Mouse (Mus musculus) gastrocnemius, adult 2 months (tissue): ENCODE data around the gene Il17f. TPM values are rescaled to one million over a fixed set of nuclear protein-coding genes. Genes with fewer than 3 reads are reported as not detected.
A peak's percentile ranks its signal among the peaks of the same experiment; 100 is the strongest.
"Not testable (repeated sequence)": the region's sequence is repeated elsewhere in the genome, so short reads cannot be mapped to it uniquely, and the experiment has no call there.

Experiments
- DNase-seq: peaks from one replicate; pipeline ENCODE4 v3.0.0; 2022
- H3K27ac ChIP-seq: fragments of 200-600 bp; 2 replicates; pipeline ENCODE4 v1.8.1; 2022; ENCODE audit warnings: mild to moderate bottlenecking
- H3K4me3 ChIP-seq: fragments of 200-600 bp; 2 replicates; pipeline ENCODE4 v1.8.1; 2022; ENCODE audit warnings: mild to moderate bottlenecking, moderate library complexity
- CTCF ChIP-seq: fragments of 200-600 bp; IDR thresholded peaks from 2 replicates; pipeline ENCODE4 v1.8.1; 2022; ENCODE audit warnings: antibody characterized with exemption, mild to moderate bottlenecking, moderate library complexity
- intact Hi-C: fragments of 180-260 bp; cut with DNase I; formaldehyde crosslinking; loops from one replicate; pipeline ENCODE4 v1.15.1; 2025
- total RNA-seq, 2 experiments: library from RNA; stranded (reverse); gene quantifications; 2 replicates each; pipeline ENCODE4 v1.2.3; 2021

The Il17f gene
- total RNA-seq, 2 experiments from 2014 or later: not detected

DNA sequence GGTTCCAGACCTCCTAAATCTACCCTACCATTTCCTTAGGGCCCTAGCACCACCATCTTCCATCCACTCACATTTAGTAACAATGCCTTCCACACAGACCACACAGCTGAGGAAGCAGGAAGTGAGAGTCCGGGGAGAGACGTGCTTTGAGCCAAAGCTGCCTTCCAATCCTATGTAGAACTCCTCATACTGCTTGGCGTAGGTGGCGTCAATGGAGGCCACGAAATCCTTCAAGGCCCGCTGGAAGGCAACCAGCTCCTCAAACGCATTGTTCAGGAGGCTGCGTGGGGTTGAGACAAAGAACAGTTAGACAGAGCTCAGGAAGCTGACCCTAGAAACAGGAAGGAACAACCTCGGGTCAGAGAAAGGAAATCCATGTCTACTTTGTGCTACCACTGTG lies 26.8 kb upstream of the Il17f start:
- Histone ChIP-seq H3K27ac (no peak overlapping the region), H3K4me3 (no peak overlapping the region)
- intact Hi-C loops: no loop called here
- DNase-seq: no peak
- no peak for TF ChIP-seq CTCF

DNA sequence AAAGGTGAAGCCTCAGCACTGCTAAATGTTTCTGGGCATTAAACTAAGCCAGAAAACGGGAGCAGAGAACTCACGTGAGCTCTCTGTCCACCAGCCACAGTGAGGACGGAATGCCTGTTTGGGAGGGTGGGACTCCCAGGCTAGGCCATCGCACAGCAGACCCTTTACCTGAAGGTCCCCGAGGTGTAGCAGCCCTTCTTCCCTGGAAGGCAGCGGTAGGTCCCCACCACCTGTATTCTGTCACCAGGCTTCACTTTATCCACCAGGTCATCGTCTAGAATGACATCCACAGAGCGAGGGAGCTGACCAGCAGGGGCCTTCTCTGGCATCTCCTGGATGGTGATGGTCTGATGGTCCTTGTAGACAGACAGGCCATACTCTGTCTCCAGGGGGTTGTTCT lies 24.1 kb upstream of the Il17f start:
- intact Hi-C loops: no loop called here
- Histone ChIP-seq H3K4me3 (no peak overlapping the region), H3K27ac (no peak overlapping the region)
- no peak for DNase-seq
- no peak for TF ChIP-seq CTCF

DNA sequence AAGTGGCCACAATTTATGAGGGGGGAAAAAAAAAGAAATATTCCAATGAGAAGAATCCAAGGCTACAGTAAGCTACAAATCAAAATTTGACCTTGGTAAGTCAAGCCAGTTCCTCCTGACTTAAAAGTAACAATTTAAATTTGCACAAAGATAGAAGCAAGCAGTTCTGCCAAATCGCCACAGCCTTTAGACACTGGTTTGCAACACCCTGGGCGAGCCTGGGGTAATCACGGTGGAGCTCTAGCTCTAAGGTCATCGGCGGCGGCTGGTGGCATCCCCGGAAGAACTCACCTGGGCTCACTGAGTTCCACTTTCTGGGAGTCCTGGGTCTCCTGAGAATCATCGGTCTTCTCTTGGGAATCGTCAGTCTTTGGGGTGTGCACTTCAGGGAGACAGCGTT lies 14.1 kb upstream of the Il17f start:
- intact Hi-C loops: loop anchor here (5.0 kb wide), 2 partner anchors 102 to 192 kb away; no protein-coding TSS in a partner anchor
- no peak overlapping the region for H3K27ac ChIP-seq
- no peak overlapping the region for H3K4me3 ChIP-seq
- DNase-seq: no peak
- no peak for TF ChIP-seq CTCF

DNA sequence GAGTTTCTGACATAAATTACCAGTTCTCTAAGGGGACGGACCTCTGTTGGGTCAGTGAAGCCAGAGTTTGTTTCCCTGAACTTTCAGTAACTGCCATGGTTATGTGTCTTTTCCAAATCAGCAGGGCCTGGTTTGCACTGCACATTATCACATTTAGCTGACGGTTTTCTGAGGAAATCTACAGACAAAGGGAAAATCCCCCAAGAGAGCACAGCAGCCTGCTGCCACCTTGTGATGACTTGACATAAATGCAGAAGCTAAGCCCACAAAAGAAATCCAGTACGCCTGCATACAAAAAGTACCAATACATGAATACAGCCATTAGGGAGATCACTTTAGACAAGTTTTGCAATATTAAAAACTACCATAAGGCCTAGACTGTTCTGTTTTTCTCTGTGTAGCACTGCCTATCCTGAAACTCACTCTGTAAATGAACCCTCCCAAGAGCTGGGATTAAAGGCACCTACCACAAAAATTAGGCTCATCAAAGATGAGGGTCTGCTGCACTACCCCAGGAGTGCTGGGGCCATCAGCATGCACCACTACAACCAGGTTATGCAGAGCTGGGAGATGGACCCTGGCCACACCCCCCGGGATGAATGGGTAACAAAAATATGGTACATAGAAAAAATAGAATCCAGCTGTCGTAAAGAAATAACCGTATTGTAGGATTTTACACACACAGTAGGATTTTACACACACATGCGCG lies 11.4 kb upstream of the Il17f start:
- TF ChIP-seq CTCF: peak; percentile 55
- no peak overlapping the region for H3K4me3 ChIP-seq
- intact Hi-C loops: loop anchor here (5.0 kb wide), 2 partner anchors 100 to 190 kb away; no protein-coding TSS in a partner anchor
- H3K27ac ChIP-seq: no peak overlapping the region
- DNase-seq: no peak

DNA sequence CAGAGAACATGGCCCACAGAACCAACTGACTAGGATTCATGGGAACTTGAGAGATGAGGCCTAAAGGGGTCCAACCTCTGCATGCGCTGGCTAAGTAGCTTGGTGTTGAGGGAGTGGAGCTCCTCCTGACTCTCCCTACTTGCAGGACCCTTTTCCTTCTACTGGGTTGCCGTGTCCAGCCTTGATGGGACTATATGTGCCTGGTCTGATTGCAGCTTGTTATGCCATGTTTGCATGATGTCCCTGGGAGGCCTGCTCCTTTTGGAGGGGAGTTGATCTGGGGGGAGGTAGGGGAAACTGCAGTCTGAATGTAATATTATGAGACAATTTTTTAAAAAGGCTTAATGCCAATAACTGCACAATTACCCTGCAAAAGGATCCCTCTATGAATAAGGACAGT lies 10.9 kb upstream of the Il17f start:
- no peak for TF ChIP-seq CTCF
- no peak overlapping the region for H3K4me3 ChIP-seq
- DNase-seq: no peak
- H3K27ac ChIP-seq: no peak overlapping the region
- intact Hi-C loops: loop anchor here (5.0 kb wide), 2 partner anchors 99 to 189 kb away; no protein-coding TSS in a partner anchor

DNA sequence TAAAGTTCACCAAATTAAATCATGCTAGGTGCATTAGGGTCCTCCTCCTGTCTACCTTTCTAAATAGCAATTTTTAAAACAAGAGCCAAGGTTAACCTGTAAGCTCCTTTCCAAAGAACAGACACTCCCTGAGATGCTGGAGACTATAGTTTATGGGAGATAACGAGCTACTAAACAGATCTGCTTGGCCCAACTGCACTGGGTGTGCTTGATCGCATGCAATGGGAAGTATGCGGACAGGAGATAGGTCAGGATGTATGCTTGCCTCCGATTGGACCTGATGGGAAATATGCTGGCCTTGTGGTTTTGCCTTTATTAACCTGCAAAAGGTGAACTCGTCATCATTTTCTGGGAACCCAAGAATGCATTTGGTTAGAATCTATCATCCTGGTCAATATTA lies 4.8 kb upstream of the Il17f start:
- Histone ChIP-seq H3K27ac (no peak overlapping the region), H3K4me3 (no peak overlapping the region)
- DNase-seq: no peak
- TF ChIP-seq CTCF: no peak
- intact Hi-C loops: no loop called here

DNA sequence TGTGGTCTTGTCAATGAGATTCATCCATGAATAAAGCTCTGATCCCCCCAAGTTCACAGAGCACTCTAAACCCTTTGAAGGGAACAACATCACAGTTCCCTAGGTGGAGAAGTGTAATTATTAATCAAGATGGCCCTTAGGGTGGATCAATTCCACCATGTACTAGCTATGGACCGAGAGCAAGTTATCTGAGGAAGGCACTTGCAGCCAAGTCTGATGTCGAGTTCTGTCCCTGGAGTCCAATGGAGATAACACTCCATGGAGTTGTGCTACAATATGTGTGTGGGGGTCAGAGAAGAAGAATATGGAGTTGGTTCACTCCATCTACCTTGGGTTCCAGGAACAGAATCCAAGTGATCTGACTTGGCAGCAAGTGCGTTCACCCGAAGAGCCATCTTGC lies 4.3 kb upstream of the Il17f start:
- Histone ChIP-seq H3K4me3 (no peak overlapping the region), H3K27ac (no peak overlapping the region)
- intact Hi-C loops: no loop called here
- no peak for DNase-seq
- no peak for TF ChIP-seq CTCF

DNA sequence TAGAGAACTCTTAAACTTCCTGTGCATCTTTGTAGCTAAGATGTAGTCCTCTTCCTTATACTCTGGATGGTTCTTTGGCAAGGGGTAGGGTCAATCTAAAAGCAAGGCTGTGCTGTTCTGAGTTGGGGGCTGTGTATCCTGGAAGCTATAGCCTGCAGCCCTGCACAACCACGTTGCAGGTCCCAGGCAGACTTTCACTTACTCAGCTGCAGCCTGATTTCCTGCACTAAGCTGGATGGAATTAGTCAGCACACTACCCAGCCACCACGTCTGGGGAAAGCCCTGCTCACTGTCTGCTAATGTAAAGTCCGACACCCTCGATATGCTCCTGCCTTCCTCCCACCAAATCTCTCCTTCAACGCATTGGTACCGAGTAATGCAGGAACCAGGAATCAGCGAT lies 997 bp upstream of the Il17f start:
- Histone ChIP-seq H3K4me3 (no peak overlapping the region), H3K27ac (no peak overlapping the region)
- intact Hi-C loops: no loop called here
- no peak for DNase-seq
- TF ChIP-seq CTCF: no peak

DNA sequence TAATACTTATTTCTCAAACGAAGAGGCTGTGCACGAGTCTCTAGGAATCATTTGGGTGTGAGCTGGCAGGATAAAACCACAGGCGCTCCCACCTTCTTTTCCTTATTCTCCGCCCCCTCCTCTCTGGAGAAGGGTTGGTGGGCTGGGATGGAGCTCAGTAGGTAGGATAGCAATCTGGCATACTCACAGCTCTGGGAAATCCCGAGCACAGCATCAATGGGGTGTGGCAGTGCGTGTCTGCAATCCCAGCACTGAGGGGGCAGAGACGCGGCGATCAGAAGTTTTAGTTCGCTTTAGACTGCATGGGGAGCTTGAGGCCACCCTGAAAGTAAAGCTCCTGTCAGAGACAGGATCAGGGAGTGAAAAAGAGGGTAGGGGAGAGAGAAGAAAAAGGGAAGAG lies 2.0 kb downstream of the Il17f start:
- no peak overlapping the region for H3K4me3 ChIP-seq
- H3K27ac ChIP-seq: no peak overlapping the region

DNA sequence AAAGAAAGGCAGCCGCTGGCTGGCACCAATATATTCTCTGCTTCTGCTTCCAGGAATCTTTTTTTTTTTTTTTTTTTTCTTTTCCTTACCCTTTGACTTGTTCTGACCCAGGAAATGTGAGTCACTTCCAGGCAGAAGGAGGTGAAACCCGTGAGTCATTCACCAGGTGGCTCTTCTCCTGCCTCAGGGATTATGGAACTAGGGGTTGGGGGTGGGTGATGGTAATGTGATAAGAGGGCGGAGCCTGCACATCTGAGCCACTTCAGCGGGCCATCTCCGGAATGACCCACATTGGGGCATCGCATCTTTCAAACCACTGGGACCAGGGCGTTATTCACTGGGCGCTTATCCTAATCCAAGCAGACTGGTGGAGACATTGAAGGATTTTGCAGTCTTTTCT lies 3.4 kb downstream of the Il17f start:
- DNase-seq: no peak
- intact Hi-C loops: no loop called here

More for the DNA sequence above, 2.0 kb downstream of the Il17f start:
- DNase-seq: no peak
- intact Hi-C loops: no loop called here
- no peak for TF ChIP-seq CTCF

DNA sequence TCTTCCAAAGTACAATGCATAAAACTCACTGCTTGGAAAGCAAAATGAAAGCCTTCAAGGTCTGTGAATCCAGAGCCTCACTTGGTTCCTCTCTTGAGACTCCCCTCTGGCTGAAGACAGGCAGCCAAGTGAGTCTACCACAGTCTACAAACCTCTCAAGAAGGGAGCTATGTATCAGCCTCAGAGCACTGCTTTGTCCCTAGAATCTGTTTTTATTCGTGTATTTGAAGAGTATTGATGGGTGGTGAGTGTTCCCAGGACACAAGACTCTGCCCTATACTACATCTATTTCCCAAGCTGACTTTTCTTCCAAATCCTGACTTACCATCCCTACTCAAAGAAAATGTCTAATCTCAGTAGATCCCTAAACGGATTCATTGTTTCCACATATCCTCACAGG lies 12.1 kb downstream of the Il17f start:
- intact Hi-C loops: no loop called here
- Histone ChIP-seq H3K4me3 (no peak overlapping the region), H3K27ac (no peak overlapping the region)
- DNase-seq: no peak
- TF ChIP-seq CTCF: no peak

More for the DNA sequence above, 3.4 kb downstream of the Il17f start:
- TF ChIP-seq CTCF: no peak
- H3K4me3 ChIP-seq: no peak overlapping the region
- no peak overlapping the region for H3K27ac ChIP-seq

DNA sequence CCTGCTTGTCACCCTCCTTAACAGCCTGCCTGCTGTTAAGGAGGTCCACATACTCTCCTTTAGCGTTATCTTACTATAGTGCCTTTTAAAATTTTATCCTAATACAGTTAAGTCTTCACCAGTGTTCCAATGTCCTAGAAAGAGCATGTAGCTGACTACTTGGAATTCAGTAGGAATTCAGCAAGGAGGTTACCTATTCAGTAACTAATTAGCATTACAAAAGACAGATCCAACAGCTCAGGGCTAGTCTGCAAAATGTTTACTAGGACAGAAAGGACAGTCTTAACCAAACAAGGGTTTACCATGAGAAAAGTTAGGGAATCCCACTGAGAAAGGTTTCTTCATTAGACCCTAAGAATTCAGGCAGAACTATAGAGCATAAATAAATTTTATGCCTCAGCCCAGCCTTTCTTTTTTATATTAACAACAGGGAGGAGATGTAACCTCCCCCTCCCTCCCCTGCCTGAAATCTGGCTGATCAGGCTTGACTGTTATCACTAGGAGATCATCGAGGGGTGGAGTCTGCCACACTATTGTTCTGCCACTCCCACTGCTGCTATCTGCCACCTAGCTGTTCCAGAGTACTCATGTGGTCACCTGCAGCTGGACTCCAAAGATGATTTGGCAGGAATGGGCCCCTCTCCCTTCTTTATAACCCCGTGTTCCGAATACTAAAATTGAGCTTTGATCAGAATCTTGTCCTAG lies 16.2 kb downstream of the Il17f start:
- H3K4me3 ChIP-seq, DNase-seq, H3K27ac ChIP-seq, intact Hi-C loops: not testable (repeated sequence)

DNA sequence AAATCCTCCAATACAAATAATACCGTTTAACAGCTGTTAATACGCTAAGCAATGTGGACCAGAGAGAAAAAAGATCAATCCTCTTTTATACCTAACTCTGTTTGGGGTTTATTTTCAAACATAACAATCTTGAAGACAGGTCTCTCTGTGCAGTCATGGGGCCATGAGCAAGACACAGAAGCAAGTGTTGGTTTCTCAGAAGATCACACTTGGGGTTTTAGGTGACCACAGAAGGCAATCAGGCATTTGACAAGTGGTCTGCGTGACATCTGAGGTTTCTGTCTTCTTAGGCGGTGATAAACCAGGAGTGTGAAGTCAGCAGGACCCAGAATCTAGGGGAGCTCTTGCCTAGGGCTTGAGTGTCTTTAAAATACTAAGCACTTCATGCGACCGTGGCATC lies 23.9 kb downstream of the Il17f start:
- no peak overlapping the region for H3K27ac ChIP-seq
- intact Hi-C loops: no loop called here
- no peak overlapping the region for H3K4me3 ChIP-seq
- DNase-seq: no peak
- no peak for TF ChIP-seq CTCF

DNA sequence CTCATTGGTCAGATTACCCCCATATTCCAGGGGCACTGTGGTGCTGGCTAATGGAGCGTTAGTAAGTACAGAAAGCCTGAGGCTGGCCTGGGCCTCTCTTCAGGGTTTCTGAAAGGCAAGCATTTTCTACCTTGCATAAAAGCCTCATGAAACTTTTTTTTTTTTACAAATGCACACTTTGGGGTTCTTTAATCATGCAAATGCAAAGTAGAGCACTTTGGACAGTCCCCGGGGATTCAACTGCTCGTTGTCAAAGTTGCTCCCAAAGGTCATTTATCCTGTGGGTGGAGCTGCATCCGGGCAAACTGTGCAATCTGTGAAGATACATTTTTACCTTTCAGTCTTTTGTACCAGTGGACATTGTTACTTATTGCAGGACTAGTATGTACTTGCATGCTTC lies 29.0 kb downstream of the Il17f start:
- intact Hi-C loops: no loop called here
- no peak for DNase-seq
- H3K4me3 ChIP-seq: no peak overlapping the region
- no peak overlapping the region for H3K27ac ChIP-seq
- TF ChIP-seq CTCF: no peak
